Mouse (Mus musculus) lung, embryonic 14.5 days (tissue): ENCODE results near the gene Pfkfb4. TPM values are rescaled to one million over a fixed set of nuclear protein-coding genes. Genes with fewer than 3 reads are reported as not detected.

Experiments used
- ATAC-seq: fragments of 200-750 bp; cut with Nextera tagmentation; 2 replicates; pipeline ENCODE4 v1.8.0; 2017; ENCODE audit warnings: mild to moderate bottlenecking, moderate TSS enrichment, moderate library complexity; ENCODE audit not compliant: insufficient read depth
- DNase-seq: peaks from one replicate; pipeline ENCODE4 v3.0.0-alpha.2; 2015
- H3K27ac ChIP-seq: fragments of 300-500 bp; sonication (generic); 2 replicates; pipeline ENCODE4 v1.5.1; 2014; ENCODE audit warnings: low read depth, mild to moderate bottlenecking, moderate library complexity
- H3K27me3 ChIP-seq: fragments of 300-500 bp; sonication (generic); 2 replicates; pipeline ENCODE4 v1.6.1; 2014; ENCODE audit warnings: low read length, control low read depth; ENCODE audit not compliant: insufficient read depth
- H3K36me3 ChIP-seq: fragments of 300-500 bp; sonication (generic); 2 replicates; pipeline ENCODE4 v1.6.1; 2014; ENCODE audit warnings: control low read depth; ENCODE audit not compliant: insufficient read depth
- H3K4me1 ChIP-seq: fragments of 300-500 bp; sonication (generic); 2 replicates; pipeline ENCODE4 v1.6.1; 2014; ENCODE audit warnings: antibody characterized with exemption, control low read depth; ENCODE audit not compliant: insufficient read depth
- H3K4me2 ChIP-seq: fragments of 300-500 bp; sonication (generic); 2 replicates; pipeline ENCODE4 v1.6.1; 2014; ENCODE audit warnings: mild to moderate bottlenecking
- H3K4me3 ChIP-seq: fragments of 300-500 bp; sonication (generic); 2 replicates; pipeline ENCODE4 v1.5.1; 2014; ENCODE audit warnings: low read depth, low read length
- H3K9ac ChIP-seq: fragments of 300-500 bp; sonication (generic); 2 replicates; pipeline ENCODE4 v1.6.1; 2014
- H3K9me3 ChIP-seq: fragments of 300-500 bp; sonication (generic); 2 replicates; pipeline ENCODE4 v1.6.1; 2016; ENCODE audit warnings: low read depth, low read length, control low read depth
- CTCF ChIP-seq: IDR thresholded peaks from 2 replicates; pipeline ENCODE4 v1.5.1; 2016; ENCODE audit warnings: antibody characterized with exemption, low read depth
- WGBS: fragments of 180-500 bp; shearing (Covaris S2); extraction: QIAGEN DNeasy Blood & Tissue Kit; methylation state at CpG from one replicate; pipeline ENCODE4 v1.1.7; 2014; 5-methylcytosine and 5-hydroxymethylcytosine counted together
- polyA plus RNA-seq: library from polyadenylated mRNA; unstranded; fragments of >200 nt; fragmentation: Nextera tagmentation; extraction: Ambion mirVana; gene quantifications from 2 replicates; pipeline ENCODE4 v1.2.1, GENCODE M21; 2014

Gene Pfkfb4
- polyA plus RNA-seq, 1 experiment from 2014 or later = 7.6 TPM

DNA sequence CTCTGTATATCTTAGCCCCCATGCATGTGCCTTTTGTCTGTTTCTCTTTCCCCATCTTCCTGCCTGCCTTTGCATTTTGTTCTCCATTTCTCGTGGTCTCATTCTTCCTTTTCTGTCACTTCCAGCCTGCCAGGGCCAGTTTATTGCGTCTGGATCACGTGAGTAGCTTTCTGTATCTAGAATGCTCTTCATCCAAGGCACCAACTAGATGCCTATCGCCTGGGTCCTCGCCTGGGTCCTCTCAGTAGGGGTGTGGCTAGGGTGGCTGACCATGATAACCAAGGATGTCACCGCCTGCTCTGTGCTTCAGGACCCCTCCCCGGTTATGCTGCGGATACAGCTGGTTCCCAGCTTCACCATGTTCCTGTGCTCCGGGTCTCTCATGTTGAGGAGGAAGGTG lies 8.4 kb upstream of the Pfkfb4 start:
- Histone ChIP-seq H3K4me1 (no peaks in the 10 kb centered on the region), H3K36me3 (no peaks in the 10 kb centered on the region), H3K4me3 (no peak overlapping the region), H3K9me3 (no peaks in the 10 kb centered on the region), H3K27me3 (no peaks in the 10 kb centered on the region), H3K27ac (no peak overlapping the region), H3K9ac (no peak overlapping the region), H3K4me2 (no peak overlapping the region)
- TF ChIP-seq CTCF = no peak
- ATAC-seq = no peak
- no peak for DNase-seq
- WGBS = 71% methylated on average over 9 of the region's 9 CpGs

DNA sequence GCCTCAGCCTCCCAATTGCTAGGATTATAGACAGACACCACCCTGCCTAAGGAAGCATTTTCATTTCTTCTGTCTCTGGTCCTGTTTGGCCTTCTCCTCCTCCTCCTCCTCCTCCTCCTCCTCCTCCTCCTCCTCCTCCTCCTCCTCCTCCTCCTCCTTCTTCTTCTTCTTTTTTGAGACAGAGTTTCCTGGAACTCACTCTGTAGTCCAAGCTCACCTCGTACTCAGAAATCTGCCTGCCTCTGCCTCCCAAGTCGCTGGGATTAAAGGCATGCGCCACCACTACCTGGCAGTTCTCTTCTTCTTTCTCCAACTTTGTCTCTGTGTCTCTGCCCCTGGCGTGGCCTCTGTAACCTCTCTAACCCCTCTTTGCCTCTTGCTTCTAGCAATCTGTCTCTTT lies 5.9 kb upstream of the Pfkfb4 start, which contains the start of gene Ucn2:
Gene Ucn2 (plus strand): TSS at position 301 of the 400 bp plus-strand sequence.
- no peaks in the 10 kb centered on the region for H3K36me3 ChIP-seq
- no peak within 1 kb of the TSS for H3K9ac ChIP-seq
- H3K27me3 ChIP-seq = no peaks in the 10 kb centered on the region
- 0 out of 2 replicates have a peak, but pooled peaks cover 2% of the 10 kb centered on the region for H3K4me1 ChIP-seq
- DNase-seq = no peak
- H3K4me2 ChIP-seq = no peak within 1 kb of the TSS
- no peak for TF ChIP-seq CTCF
- 74% methylated on average over 4 of the region's 4 CpGs for WGBS
- H3K27ac ChIP-seq = no peak within 1 kb of the TSS
- H3K4me3 ChIP-seq = no peak within 1 kb of the TSS
- ATAC-seq = no peak
- no peaks in the 10 kb centered on the region for H3K9me3 ChIP-seq

DNA sequence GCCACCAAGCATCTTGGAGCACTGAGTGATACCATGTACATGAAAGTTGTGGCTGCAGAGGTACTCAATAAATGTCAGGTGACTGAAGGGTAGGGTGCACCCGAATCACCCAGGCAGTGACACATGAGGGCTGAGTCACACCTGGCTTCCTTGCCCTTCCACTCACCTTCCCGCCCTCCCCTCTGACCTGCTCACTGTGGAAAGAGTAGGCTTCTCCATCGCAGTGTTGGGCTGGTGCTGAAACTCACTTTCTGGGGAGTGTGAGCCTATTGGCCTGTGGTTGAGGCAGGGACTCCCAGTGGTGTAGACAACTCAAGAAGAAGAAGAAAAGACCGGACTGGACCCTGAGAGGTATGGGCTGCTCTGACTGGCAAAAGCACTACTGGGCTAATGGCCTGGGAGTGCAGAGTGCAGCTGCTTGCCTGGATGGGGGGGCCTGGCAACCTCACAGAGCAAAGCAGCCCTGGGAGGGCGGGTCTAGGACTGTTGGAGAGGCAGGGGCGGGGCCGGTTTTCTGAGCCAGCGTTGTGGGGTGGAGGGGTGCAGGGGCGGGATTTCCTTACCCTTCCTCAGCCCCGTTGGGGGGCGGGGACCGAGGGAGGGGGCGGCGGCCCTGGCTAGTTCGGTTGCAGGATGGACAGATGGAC lies 3.8 kb upstream of the Pfkfb4 start:
- Histone ChIP-seq H3K27ac (no peak overlapping the region), H3K36me3 (no peaks in the 10 kb centered on the region), H3K4me3 (peak overlapping the region; percentile 10; the same call in 1 of the 2 replicates), H3K27me3 (no peaks in the 10 kb centered on the region), H3K9ac (no peak overlapping the region; the same call in 1 of the 2 replicates), H3K4me2 (peak overlapping the region; percentile 50), H3K4me1 (peaks cover 9% of the 10 kb centered on the region; the same call in 1 of the 2 replicates), H3K9me3 (no peaks in the 10 kb centered on the region)
- DNase-seq (peak; percentile 66), ATAC-seq (no peak)
- WGBS = 26% methylated on average over 15 of the region's 15 CpGs
- no peak for TF ChIP-seq CTCF

DNA sequence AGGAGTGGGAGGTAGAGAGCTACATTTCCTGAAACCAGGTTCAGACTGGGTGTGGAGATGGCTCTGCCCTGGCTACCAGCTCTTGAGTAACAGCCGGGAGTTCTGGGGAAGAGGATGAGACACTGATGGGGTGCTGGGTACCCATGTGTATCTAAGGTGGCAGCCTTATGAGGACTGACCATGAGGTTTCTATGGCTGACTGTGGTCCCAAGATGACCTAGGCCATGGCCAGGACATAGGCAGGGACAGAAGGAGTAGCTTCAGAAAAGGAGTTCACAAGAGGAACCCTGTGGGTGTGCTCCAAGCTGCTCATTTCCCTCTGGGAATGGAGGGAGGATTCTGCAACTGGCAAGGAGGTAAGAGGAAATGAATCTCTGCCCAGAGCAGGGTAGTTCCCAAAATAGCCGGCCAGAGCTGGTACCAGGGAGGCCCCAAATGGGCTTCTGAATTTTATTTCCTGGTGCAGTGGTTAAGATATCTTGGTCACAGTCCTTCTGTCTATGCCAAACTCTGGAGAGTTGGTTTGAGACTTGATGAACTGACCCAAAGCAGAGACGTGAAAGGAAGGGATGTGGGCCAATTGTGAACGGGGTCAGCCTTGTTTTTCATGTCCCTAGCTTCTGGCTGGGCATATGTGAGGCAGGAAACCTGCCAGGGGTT lies 1.6 kb upstream of the Pfkfb4 start:
- no peak overlapping the region for H3K4me3 ChIP-seq
- DNase-seq (no peak), ATAC-seq (no peak)
- H3K27me3 ChIP-seq = no peaks in the 10 kb centered on the region
- no peak overlapping the region for H3K9ac ChIP-seq
- H3K9me3 ChIP-seq = no peaks in the 10 kb centered on the region
- H3K4me2 ChIP-seq = no peak overlapping the region
- no peaks in the 10 kb centered on the region for H3K36me3 ChIP-seq
- 75% methylated on average over 4 of the region's 4 CpGs for WGBS
- peak overlapping the region; percentile 88; the same call in 1 of the 2 replicates for H3K27ac ChIP-seq
- no peak for TF ChIP-seq CTCF
- H3K4me1 ChIP-seq = peaks cover 14% of the 10 kb centered on the region; the same call in 1 of the 2 replicates

DNA sequence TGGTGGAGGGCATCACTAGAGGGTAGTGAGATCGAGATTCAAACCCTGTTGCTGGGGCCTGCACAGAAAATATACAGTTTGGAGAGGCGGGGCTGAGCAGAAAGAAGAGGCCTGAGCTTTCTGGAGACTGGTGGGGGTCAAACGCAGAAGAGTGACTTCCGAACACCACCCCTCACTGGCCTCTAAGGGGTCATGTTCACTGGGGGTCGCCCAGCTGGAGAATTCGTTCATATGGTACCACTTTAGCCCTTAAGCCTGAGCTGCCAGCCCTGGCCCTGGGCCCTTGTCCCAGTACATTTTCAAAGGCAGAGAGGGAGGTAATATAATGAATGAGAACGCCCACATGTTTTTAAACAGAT lies 1.1 kb upstream of the Pfkfb4 start:
- WGBS = 64% methylated on average over 7 of the region's 7 CpGs
- no peak for DNase-seq
- Histone ChIP-seq H3K27ac (peak overlapping the region; percentile 88; the same call in 1 of the 2 replicates), H3K36me3 (no peaks in the 10 kb centered on the region), H3K27me3 (no peaks in the 10 kb centered on the region), H3K4me3 (no peak overlapping the region), H3K4me1 (peaks cover 14% of the 10 kb centered on the region; the same call in 1 of the 2 replicates), H3K9me3 (no peaks in the 10 kb centered on the region), H3K9ac (0 out of 2 replicates have a peak overlapping the region, but pooled peaks have one; percentile 18), H3K4me2 (peak overlapping the region; percentile 91)
- TF ChIP-seq CTCF = no peak
- ATAC-seq = no peak

DNA sequence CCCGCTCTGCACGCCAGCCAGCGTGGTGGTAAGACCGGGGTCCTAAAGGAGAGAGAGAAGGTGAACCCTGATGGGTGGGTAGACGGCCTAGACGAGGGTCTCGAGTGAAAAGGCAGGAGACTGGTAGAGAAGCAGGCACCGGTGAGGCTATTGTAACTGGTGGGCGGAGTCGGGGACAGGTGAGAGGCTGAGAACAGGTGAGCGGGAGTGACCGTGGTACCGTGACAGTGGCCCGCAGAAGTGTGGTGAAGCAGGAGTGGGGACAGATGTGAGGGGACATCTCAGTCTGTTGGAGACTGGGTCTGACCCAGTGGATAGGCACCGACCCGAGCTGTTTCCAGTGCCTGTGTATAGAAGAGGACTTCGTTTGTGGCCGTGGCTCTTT lies 499 bp downstream of the Pfkfb4 start:
- DNase-seq (no peak), ATAC-seq (no peak)
- TF ChIP-seq CTCF = no peak
- H3K27me3 ChIP-seq = no peaks in the 10 kb centered on the region
- 9% methylated on average over 18 of the region's 18 CpGs for WGBS
- peak overlapping the region; percentile 54 for H3K9ac ChIP-seq
- peak overlapping the region; percentile 55 for H3K4me3 ChIP-seq
- H3K4me1 ChIP-seq = peaks cover 14% of the 10 kb centered on the region; the same call in 1 of the 2 replicates
- H3K4me2 ChIP-seq = peak overlapping the region; percentile 91
- no peaks in the 10 kb centered on the region for H3K9me3 ChIP-seq
- no peaks in the 10 kb centered on the region for H3K36me3 ChIP-seq
- peak overlapping the region; percentile 42 for H3K27ac ChIP-seq

DNA sequence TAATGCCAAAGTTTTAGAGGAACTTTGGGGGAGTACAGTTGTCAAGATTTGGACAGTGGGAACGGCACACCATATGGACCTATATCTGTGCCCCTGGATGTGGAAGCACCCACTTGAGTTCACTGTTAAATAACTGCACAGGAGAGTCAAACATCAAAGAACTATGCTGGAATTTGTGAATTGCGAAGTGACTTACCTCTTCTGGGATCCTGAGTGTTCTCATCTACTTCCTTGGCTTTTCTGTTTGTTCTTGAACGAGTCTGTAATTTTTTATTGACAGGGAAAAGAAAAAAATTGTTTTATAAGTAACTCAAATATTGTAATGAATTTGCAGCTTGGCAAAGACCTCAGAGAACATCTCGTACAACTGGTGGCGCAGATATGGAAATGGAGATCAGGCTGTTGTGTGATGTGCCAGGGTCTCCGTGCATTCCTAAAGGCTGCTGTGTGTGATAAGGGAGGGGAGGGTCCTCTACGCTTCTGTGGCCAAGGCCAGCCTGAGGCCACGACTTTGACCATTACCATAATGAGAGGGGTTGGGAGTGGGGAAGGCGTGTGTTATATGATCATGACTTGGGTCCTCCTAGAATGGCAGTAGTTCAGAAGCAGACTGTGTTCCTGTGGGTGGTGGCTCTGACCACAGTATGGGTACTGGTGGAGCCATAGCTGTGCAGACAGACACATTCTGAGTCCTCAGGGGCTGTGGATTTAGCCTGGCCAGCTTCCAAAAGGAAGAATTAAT lies 1.2 kb downstream of the Pfkfb4 start:
- peaks cover 14% of the 10 kb centered on the region; the same call in 1 of the 2 replicates for H3K4me1 ChIP-seq
- H3K4me2 ChIP-seq = peak overlapping the region; percentile 91
- DNase-seq = no peak
- peak overlapping the region; percentile 55 for H3K4me3 ChIP-seq
- 51% methylated on average over 9 of the region's 9 CpGs for WGBS
- no peaks in the 10 kb centered on the region for H3K36me3 ChIP-seq
- no peaks in the 10 kb centered on the region for H3K27me3 ChIP-seq
- no peaks in the 10 kb centered on the region for H3K9me3 ChIP-seq
- H3K9ac ChIP-seq = no peak overlapping the region
- no peak overlapping the region for H3K27ac ChIP-seq
- no peak for TF ChIP-seq CTCF
- no peak for ATAC-seq
